In the genomic region with DNA sequence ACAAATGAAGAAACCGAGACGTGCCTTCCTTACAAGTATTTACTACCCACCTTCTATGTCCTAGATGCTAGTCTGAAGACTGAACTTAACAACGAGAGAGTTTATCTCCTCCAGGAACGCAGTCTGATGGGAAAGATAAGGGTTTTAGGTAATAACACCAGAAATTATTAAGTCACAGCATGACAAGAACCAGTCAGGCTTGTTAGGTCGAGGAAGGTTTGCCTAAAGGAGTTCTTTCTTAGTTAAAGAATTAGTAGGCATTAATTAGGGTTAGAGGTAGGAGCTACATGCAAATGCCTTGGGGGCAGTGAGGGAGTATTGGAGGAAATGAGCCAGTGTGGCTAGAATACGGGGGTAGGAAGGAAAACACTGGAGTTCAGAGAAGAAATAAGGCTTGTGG, we compare ENCODE assay signal across 25 mouse cellular contexts. TPM values are rescaled to one million over a fixed set of nuclear protein-coding genes. Genes with fewer than 3 reads are reported as not detected.
A peak's percentile ranks its signal among the peaks of the same experiment; 100 is the strongest.
DNase-seq lines count a peak whose midpoint lies in the region; ATAC-seq lines count a peak whose summit lies in the region.
"Had no signal": no experiment of that assay in that cellular context is flagged by ENCODE, and none has a peak within 500 bp of the region (broad histone marks: within the 10 kb centered on the region; RNA-seq: fewer than 3 reads in every experiment).

No protein-coding gene starts in this region.

- H3K4me3 ChIP-seq in kidney, embryonic 16.5 days (ENCODE audit: low read length), result no peak overlapping the region
- H3K4me3 ChIP-seq: embryonic facial prominence, embryonic 12.5 days; embryonic facial prominence, embryonic 15.5 days; forebrain, embryonic 12.5 days; heart, embryonic 12.5 days; heart, embryonic 15.5 days; hindbrain, embryonic 10.5 days; hindbrain, embryonic 13.5 days had no signal

- H3K4me1 ChIP-seq in kidney, embryonic 16.5 days (ENCODE audit: insufficient read depth, low read length), result no peaks in the 10 kb centered on the region
- H3K4me1 ChIP-seq: embryonic facial prominence, embryonic 12.5 days; embryonic facial prominence, embryonic 15.5 days; forebrain, embryonic 12.5 days; heart, embryonic 12.5 days; heart, embryonic 15.5 days; hindbrain, embryonic 10.5 days; hindbrain, embryonic 13.5 days had no signal

- H3K27ac ChIP-seq in kidney, embryonic 16.5 days (ENCODE audit: low read length), result no peak overlapping the region; the same call in 1 of the 2 replicates
- H3K27ac ChIP-seq: embryonic facial prominence, embryonic 12.5 days; embryonic facial prominence, embryonic 15.5 days; forebrain, embryonic 12.5 days; heart, embryonic 15.5 days; hindbrain, embryonic 10.5 days; hindbrain, embryonic 13.5 days had no signal

- no peaks in the 10 kb centered on the region for H3K36me3 ChIP-seq in kidney, embryonic 16.5 days (ENCODE audit: insufficient read depth, low read length)
- H3K36me3 ChIP-seq: embryonic facial prominence, embryonic 12.5 days; embryonic facial prominence, embryonic 15.5 days; forebrain, embryonic 12.5 days; heart, embryonic 12.5 days; heart, embryonic 15.5 days; hindbrain, embryonic 10.5 days; hindbrain, embryonic 13.5 days had no signal

- ATAC-seq in kidney, embryonic 16.5 days (ENCODE audit: low FRiP score, low TSS enrichment), result peak; percentile 31; the same call in 1 of the 2 replicates
- ATAC-seq: CD4-positive, CD25-positive, alpha-beta regulatory T cell, adult 4 months; forebrain, embryonic 16.5 days; hindbrain, embryonic 16.5 days had no signal

- H3K27me3 ChIP-seq in kidney, embryonic 16.5 days (ENCODE audit: insufficient read depth, low read length), result no peaks in the 10 kb centered on the region
- H3K27me3 ChIP-seq: embryonic facial prominence, embryonic 12.5 days; embryonic facial prominence, embryonic 15.5 days; forebrain, embryonic 12.5 days; heart, embryonic 12.5 days; heart, embryonic 15.5 days; hindbrain, embryonic 13.5 days had no signal

- WGBS in kidney, embryonic 16.5 days, result 59% methylated on average over 6 of the region's 6 CpGs

- DNase-seq in kidney, postnatal 4 days, result no peak
- peak; percentile 10 for DNase-seq in thymus, postnatal 0 days (ENCODE audit: low spot score)
- DNase-seq in thymus, postnatal 36 days, result no peak
- peak; percentile 64 for DNase-seq in gonadal fat pad, adult 2 months (ENCODE audit: low read depth)
- DNase-seq in naive thymus-derived CD4-positive, alpha-beta T cell, adult 2 months (ENCODE audit: low read depth), result peak; percentile 7
- no peak for DNase-seq in ovary, adult 18-20 months (ENCODE audit: low spot score)
- DNase-seq: cerebellum, adult 11 months; cerebellum, adult 2 months; cerebellum, adult 9-11 months; cerebellum, postnatal 25 days; gastrocnemius, postnatal 10 days; gastrocnemius, postnatal 36 days; heart, postnatal 10 days; heart, postnatal 36 days had no signal

- H3K4me2 ChIP-seq in kidney, embryonic 16.5 days (replicated peaks; ENCODE audit: low read depth, low read length), result no peak overlapping the region
- H3K4me2 ChIP-seq: embryonic facial prominence, embryonic 12.5 days; embryonic facial prominence, embryonic 15.5 days; forebrain, embryonic 12.5 days; heart, embryonic 12.5 days; heart, embryonic 15.5 days; hindbrain, embryonic 13.5 days had no signal

- H3K9me3 ChIP-seq in kidney, embryonic 16.5 days (ENCODE audit: low read length), result no peaks in the 10 kb centered on the region
- H3K9me3 ChIP-seq: embryonic facial prominence, embryonic 12.5 days; embryonic facial prominence, embryonic 15.5 days; forebrain, embryonic 12.5 days; heart, embryonic 12.5 days; heart, embryonic 15.5 days; hindbrain, embryonic 10.5 days; hindbrain, embryonic 13.5 days had no signal

- no peak overlapping the region for H3K9ac ChIP-seq in kidney, embryonic 16.5 days (replicated peaks; ENCODE audit: low read length)
- H3K9ac ChIP-seq: embryonic facial prominence, embryonic 12.5 days; embryonic facial prominence, embryonic 15.5 days; forebrain, embryonic 12.5 days; heart, embryonic 12.5 days; heart, embryonic 15.5 days; hindbrain, embryonic 13.5 days had no signal

RNA-seq across cellular contexts. Expression of a gene that starts 24.7 kb away (rescaled TPM):
- 19.9 and 27.0 TPM in 2 replicates for polyA plus RNA-seq in kidney, embryonic 16.5 days (2015; fragmentation: Nextera tagmentation; extraction: Ambion mirVana)
- polyA plus RNA-seq in thymus, postnatal 0 days (2015; fragmentation: Nextera tagmentation; extraction: Ambion mirVana), result 5.7 and 6.3 TPM in 2 replicates
- 47.3 and 60.8 TPM in 2 replicates for polyA plus RNA-seq in gonadal fat pad, adult 2 months (2012; rRNA removed)

RNA-seq across cellular contexts. Expression of a gene that starts 51.4 kb away (rescaled TPM):
- polyA plus RNA-seq in kidney, embryonic 16.5 days (2015; fragmentation: Nextera tagmentation; extraction: Ambion mirVana), result 59.4 and 63.5 TPM in 2 replicates
- 49.5 and 54.0 TPM in 2 replicates for polyA plus RNA-seq in thymus, postnatal 0 days (2015; fragmentation: Nextera tagmentation; extraction: Ambion mirVana)
- polyA plus RNA-seq in gonadal fat pad, adult 2 months (2012; rRNA removed), result 35.6 and 40.8 TPM in 2 replicates

Comparison
In these comparisons a context has a peak if more than half of its experiments do, and no peak if none do; other contexts are left out.
1. DNase-seq: peak in thymus, postnatal 0 days (single experiment), gonadal fat pad, adult 2 months (single experiment) and naive thymus-derived CD4-positive, alpha-beta T cell, adult 2 months (single experiment); none in kidney, postnatal 4 days (0 of 2), thymus, postnatal 36 days (0 of 2) and ovary, adult 18-20 months (single experiment).